Mouse (Mus musculus) CD4-positive naive resting alpha-beta T cell, adult 76 days (primary cell): ENCODE measurements around the gene Ncaph. TPM values are rescaled to one million over a fixed set of nuclear protein-coding genes. Genes with fewer than 3 reads are reported as not detected.

Source experiments
- total RNA-seq: library from RNA; stranded (reverse); gene quantifications from one replicate; pipeline ENCODE4 v1.2.4, GENCODE M21; 2023

The Ncaph gene
- total RNA-seq = 2.9 TPM

GRCm38 (mm10) chr2:127133621-127134461 is at the start of gene Ncaph:
Ncaph (minus strand) TSS chr2:127133954.

GRCm38 (mm10) chr2:127143158-127144063 is 9.7 kb upstream of the Ncaph start, which contains the start of gene Itpripl1:
Itpripl1 (minus strand) TSS chr2:127143442.

GRCm38 (mm10) chr2:127070435-127070841 is 63.3 kb downstream of the Ncaph start, which contains the start of gene Blvra:
Blvra (plus strand) TSS chr2:127070665.

Other genes with a start within 250 kb of the Ncaph start
- gene Sppl2a, start 200.7 kb downstream of the Ncaph start, total RNA-seq = 62.8 TPM
- 27.1 TPM for gene Ap4e1, start 125.2 kb downstream of the Ncaph start, total RNA-seq
- 16.5 TPM for gene Blvra, start 63.3 kb downstream of the Ncaph start, total RNA-seq
- 17.0 TPM for gene Itpripl1, start 9.5 kb upstream of the Ncaph start, total RNA-seq
- 2.0 TPM for gene 1810024B03Rik, start 74.3 kb upstream of the Ncaph start, total RNA-seq
- 172 TPM for gene Snrnp200, start 74.4 kb upstream of the Ncaph start, total RNA-seq
- gene Ciao1, start 113.9 kb upstream of the Ncaph start, total RNA-seq = 36.2 TPM
- gene Tmem127, start 114.0 kb upstream of the Ncaph start, total RNA-seq = 42.4 TPM
- 51.1 TPM for gene Stard7, start 136.3 kb upstream of the Ncaph start, total RNA-seq
- gene Dusp2, start 202.2 kb upstream of the Ncaph start, total RNA-seq = 171 TPM
- gene Astl, start 204.7 kb upstream of the Ncaph start, total RNA-seq = 0.47 TPM
- not detected for gene Adra2b, start 229.3 kb upstream of the Ncaph start, total RNA-seq